Mouse (Mus musculus) left cerebral cortex, adult 6 months (tissue): ENCODE results near the gene 4933402J07Rik. TPM values are rescaled to one million over a fixed set of nuclear protein-coding genes. Genes with fewer than 3 reads are reported as not detected.

Source experiments
- long read RNA-seq, 2 experiments: library from polyadenylated mRNA; unstranded; transcript quantifications; one replicate each; pipeline ENCODE4 v2.0.0; 2019 to 2020
- polyA plus RNA-seq: library from polyadenylated mRNA; unstranded; fragments of <200 nt; fragmentation: Nextera tagmentation; gene quantifications from 2 replicates; pipeline ENCODE4 v1.2.3, GENCODE M21; 2021

4933402J07Rik gene
- not detected in 2 replicates for polyA plus RNA-seq
- long read RNA-seq, experiment 1 = 0 reads
- long read RNA-seq, experiment 2 = 0 reads

DNA sequence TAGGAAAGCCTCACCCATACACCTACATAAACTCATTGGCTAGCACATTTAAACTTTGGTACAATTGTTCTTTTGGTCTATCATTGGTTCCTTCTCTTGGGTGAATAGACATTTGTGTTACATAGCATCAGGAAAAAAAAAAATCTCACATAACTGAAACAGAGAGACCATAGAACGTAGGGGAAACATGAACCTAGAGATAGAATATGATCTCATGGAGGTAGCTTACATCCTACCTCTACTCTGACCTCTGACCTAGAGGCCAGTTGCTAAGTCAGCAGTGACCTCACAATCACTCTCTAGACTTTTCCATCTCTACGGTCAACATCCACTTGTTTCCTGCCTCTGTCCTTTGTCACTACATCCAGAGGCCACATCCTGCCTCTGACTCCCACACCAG, at the start of gene 4933402J07Rik:
4933402J07Rik (plus strand) TSS at position 301 of the 400 bp plus-strand sequence.

Other genes starting within 250 kb of the 4933402J07Rik start
- 1.2 and 1.9 TPM in 2 replicates for gene Cbln1, start 91.2 kb upstream of the 4933402J07Rik start, polyA plus RNA-seq